Mouse (Mus musculus): Measurements from ENCODE around the gene Spata25. TPM values are rescaled to one million over a fixed set of nuclear protein-coding genes. Genes with fewer than 3 reads are reported as not detected.

Spata25 gene
- total RNA-seq, 1 experiment = 1.1 TPM

GRCm38 (mm10) chr2:164805332-164805718, 23.0 kb downstream of the Spata25 start:
- peak overlapping the region; percentile 69 for H3K27ac ChIP-seq (ENCODE audit: insufficient read depth, low read depth, low read length, poor library complexity, severe bottlenecking)
- H3K9me3 ChIP-seq (ENCODE audit: control insufficient read depth, insufficient read depth, low read depth, low read length) = no peaks in the 10 kb centered on the region
- peak overlapping the region; percentile 75 to 78 for H3K4me3 ChIP-seq (ENCODE audit: insufficient read depth in 1 of 2, low read depth in 1 of 2, low read length in 2 of 2, poor library complexity in 1 of 2, severe bottlenecking in 1 of 2)

DNA sequence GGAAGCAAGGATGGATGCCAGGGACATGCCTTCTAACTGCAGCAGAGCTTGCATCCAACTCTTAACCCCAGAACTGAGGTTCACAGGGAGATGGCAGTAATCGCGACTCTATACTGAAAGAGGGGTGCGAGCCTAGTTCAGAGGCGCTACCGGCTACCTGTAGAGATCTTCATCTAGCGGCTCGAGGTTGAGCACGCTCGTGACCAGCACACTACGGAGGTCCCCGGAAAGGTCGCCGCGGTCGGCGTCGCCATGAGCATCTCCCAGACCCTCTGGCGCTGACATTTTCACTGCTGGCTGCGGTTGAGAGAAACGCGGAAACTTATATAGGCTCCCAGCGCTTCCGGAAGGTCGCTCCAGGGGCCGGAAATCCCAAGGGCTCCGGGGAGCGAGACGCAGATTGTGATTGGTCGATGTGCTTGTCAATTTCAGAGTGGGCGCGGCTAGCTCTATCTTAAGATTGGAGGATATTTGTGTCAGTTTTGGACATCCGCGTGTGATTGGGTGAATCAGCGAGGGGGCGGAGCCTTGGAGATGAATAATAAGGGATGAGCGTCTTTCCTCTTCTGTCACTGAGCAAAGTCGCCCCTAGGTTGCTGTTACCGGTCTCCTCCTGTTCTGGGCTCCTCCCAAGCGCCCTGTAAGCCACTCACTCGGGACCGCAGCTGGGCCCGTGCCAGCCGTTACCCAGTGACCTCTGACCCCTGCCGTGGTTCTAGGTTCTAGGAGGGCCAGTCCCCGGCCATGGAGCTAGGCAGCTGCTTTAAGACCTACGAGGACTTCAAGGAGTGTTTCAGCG, 23.6 kb downstream of the Spata25 start, which contains the start of the genes Acot8 and Zswim3:
TSS of gene Acot8 (minus strand) at position 350 of the 799 bp plus-strand sequence.
TSS of gene Zswim3 (plus strand) at position 566 of the 799 bp plus-strand sequence.
- in situ Hi-C loops (cut with MboI; ENCODE audit: low sequenced_read_pairs in 2 of 2, unreplicated experiment in 2 of 2) = no loop called here
- Histone ChIP-seq H3K9me3 (ENCODE audit: control insufficient read depth, insufficient read depth, low read depth, low read length) (no peaks in the 10 kb centered on the region), H3K9ac (ENCODE audit: insufficient read depth, low read depth, low read length, poor library complexity, severe bottlenecking) (peak within 1 kb of the TSS; percentile 92)

More at GRCm38 (mm10) chr2:164805332-164805718, 23.0 kb downstream of the Spata25 start:
- no peak for TF ChIP-seq ZNF384 (IDR thresholded peaks at IDR 0.05; ENCODE audit: low read depth, low read length)
- no peak for TF ChIP-seq ZC3H11A (IDR thresholded peaks at IDR 0.05; ENCODE audit: borderline replicate concordance, low read depth, low read length)
- no peak for TF ChIP-seq CHD2 (IDR thresholded peaks at IDR 0.05; ENCODE audit: low read depth, low read length)
- no peak for TF ChIP-seq HCFC1 (IDR thresholded peaks at IDR 0.05; ENCODE audit: borderline replicate concordance, insufficient read depth, low read length)
- no peak for TF ChIP-seq MAFK (IDR thresholded peaks at IDR 0.05; ENCODE audit: insufficient read depth, low read depth, low read length)
- in situ Hi-C loops (cut with MboI; ENCODE audit: low sequenced_read_pairs in 2 of 2, unreplicated experiment in 2 of 2) = no loop called here
- H3K9ac ChIP-seq (ENCODE audit: insufficient read depth, low read depth, low read length, poor library complexity, severe bottlenecking) = peak overlapping the region; percentile 75
- H3K36me3 ChIP-seq (ENCODE audit: control insufficient read depth, insufficient read depth, low read length, poor library complexity, severe bottlenecking) = peaks cover 9% of the 10 kb centered on the region; the same call in 1 of the 2 replicates
- no peak for DNase-seq (ENCODE audit: low read depth, low spot score)
- peaks cover 0 to 11% of the 10 kb centered on the region in 2 experiments; a peak in 2 of 4 replicates for H3K4me1 ChIP-seq (ENCODE audit: control insufficient read depth in 2 of 2, insufficient read depth in 2 of 2, low read length in 2 of 2, poor library complexity in 1 of 2)

GRCm38 (mm10) chr2:164803921-164804313, 24.4 kb downstream of the Spata25 start:
- Histone ChIP-seq H3K9me3 (ENCODE audit: control insufficient read depth, insufficient read depth, low read depth, low read length) (no peaks in the 10 kb centered on the region), H3K27ac (ENCODE audit: insufficient read depth, low read depth, low read length, poor library complexity, severe bottlenecking) (no peak overlapping the region), H3K36me3 (ENCODE audit: control insufficient read depth, insufficient read depth, low read length, poor library complexity, severe bottlenecking) (peaks cover 11% of the 10 kb centered on the region; the same call in 1 of the 2 replicates), H3K9ac (ENCODE audit: insufficient read depth, low read depth, low read length, poor library complexity, severe bottlenecking) (peak overlapping the region; percentile 92; the same call in 1 of the 2 replicates), H3K4me3 (ENCODE audit: insufficient read depth in 1 of 2, low read depth in 1 of 2, low read length in 2 of 2, poor library complexity in 1 of 2, severe bottlenecking in 1 of 2) (peak overlapping the region; percentile 91 to 97), H3K4me1 (ENCODE audit: control insufficient read depth in 2 of 2, insufficient read depth in 2 of 2, low read length in 2 of 2, poor library complexity in 1 of 2) (peaks cover 0 to 10% of the 10 kb centered on the region in 2 experiments; a peak in 2 of 4 replicates)
- no peak for TF ChIP-seq HCFC1 (IDR thresholded peaks at IDR 0.05; ENCODE audit: borderline replicate concordance, insufficient read depth, low read length)
- no peak for TF ChIP-seq CHD2 (IDR thresholded peaks at IDR 0.05; ENCODE audit: low read depth, low read length)
- TF ChIP-seq ZC3H11A (IDR thresholded peaks at IDR 0.05; ENCODE audit: borderline replicate concordance, low read depth, low read length) = no peak
- no peak for TF ChIP-seq ZNF384 (IDR thresholded peaks at IDR 0.05; ENCODE audit: low read depth, low read length)
- no peak for TF ChIP-seq MAFK (IDR thresholded peaks at IDR 0.05; ENCODE audit: insufficient read depth, low read depth, low read length)
- DNase-seq (ENCODE audit: low read depth, low spot score) = no peak
- in situ Hi-C loops (cut with MboI; ENCODE audit: low sequenced_read_pairs in 2 of 2, unreplicated experiment in 2 of 2) = no loop called here

More for the DNA sequence above, 23.6 kb downstream of the Spata25 start, which contains the start of the genes Acot8 and Zswim3:
- DNase-seq (ENCODE audit: low read depth, low spot score) = peak; percentile 100
- H3K4me3 ChIP-seq (ENCODE audit: insufficient read depth in 1 of 2, low read depth in 1 of 2, low read length in 2 of 2, poor library complexity in 1 of 2, severe bottlenecking in 1 of 2) = peak within 1 kb of the TSS; percentile 91 to 97
- peaks cover 10% of the 10 kb centered on the region; the same call in 1 of the 2 replicates for H3K36me3 ChIP-seq (ENCODE audit: control insufficient read depth, insufficient read depth, low read length, poor library complexity, severe bottlenecking)
- TF ChIP-seq ZC3H11A (IDR thresholded peaks at IDR 0.05; ENCODE audit: borderline replicate concordance, low read depth, low read length) = no peak
- TF ChIP-seq HCFC1 (IDR thresholded peaks at IDR 0.05; ENCODE audit: borderline replicate concordance, insufficient read depth, low read length) = peak; percentile 18; the same call in 1 of the 2 replicates
- TF ChIP-seq MAFK (IDR thresholded peaks at IDR 0.05; ENCODE audit: insufficient read depth, low read depth, low read length) = no peak
- TF ChIP-seq CHD2 (IDR thresholded peaks at IDR 0.05; ENCODE audit: low read depth, low read length) = peak; percentile 97
- no peak for TF ChIP-seq ZNF384 (IDR thresholded peaks at IDR 0.05; ENCODE audit: low read depth, low read length)
- H3K27ac ChIP-seq (ENCODE audit: insufficient read depth, low read depth, low read length, poor library complexity, severe bottlenecking) = peak within 1 kb of the TSS; percentile 69
- H3K4me1 ChIP-seq (ENCODE audit: control insufficient read depth in 2 of 2, insufficient read depth in 2 of 2, low read length in 2 of 2, poor library complexity in 1 of 2) = peaks cover 0 to 11% of the 10 kb centered on the region in 2 experiments; a peak in 2 of 4 replicates

- Histone ChIP-seq H3K9me3 (ENCODE audit: control insufficient read depth, insufficient read depth, low read depth, low read length) (no peaks in the 10 kb centered on the region), H3K36me3 (ENCODE audit: control insufficient read depth, insufficient read depth, low read length, poor library complexity, severe bottlenecking) (peaks cover 7% of the 10 kb centered on the region; the same call in 1 of the 2 replicates), H3K4me3 (ENCODE audit: insufficient read depth in 1 of 2, low read depth in 1 of 2, low read length in 2 of 2, poor library complexity in 1 of 2, severe bottlenecking in 1 of 2) (peak overlapping the region; percentile 91 to 97; a peak in 3 of 4 replicates), H3K4me1 (ENCODE audit: control insufficient read depth in 2 of 2, insufficient read depth in 2 of 2, low read length in 2 of 2, poor library complexity in 1 of 2) (peaks cover 0 to 10% of the 10 kb centered on the region in 2 experiments; a peak in 2 of 4 replicates), H3K9ac (ENCODE audit: insufficient read depth, low read depth, low read length, poor library complexity, severe bottlenecking) (peak overlapping the region; percentile 57; the same call in 1 of the 2 replicates), H3K27ac (ENCODE audit: insufficient read depth, low read depth, low read length, poor library complexity, severe bottlenecking) (no peak overlapping the region)
- in situ Hi-C loops (cut with MboI; ENCODE audit: low sequenced_read_pairs in 2 of 2, unreplicated experiment in 2 of 2) = no loop called here
- no peak for TF ChIP-seq MAFK (IDR thresholded peaks at IDR 0.05; ENCODE audit: insufficient read depth, low read depth, low read length)
- no peak for TF ChIP-seq ZC3H11A (IDR thresholded peaks at IDR 0.05; ENCODE audit: borderline replicate concordance, low read depth, low read length)
- TF ChIP-seq ZNF384 (IDR thresholded peaks at IDR 0.05; ENCODE audit: low read depth, low read length) = no peak
- no peak for TF ChIP-seq HCFC1 (IDR thresholded peaks at IDR 0.05; ENCODE audit: borderline replicate concordance, insufficient read depth, low read length)
- DNase-seq (ENCODE audit: low read depth, low spot score) = no peak
Observed at GRCm38 (mm10) chr2:164803201-164803920, 25.0 kb downstream of the Spata25 start.

All from ES-E14 (cell line).